ENCODE assay signal across 25 mouse cellular contexts in genomic region chr8:119616358-119616757, GRCm38 (mm10). TPM values are rescaled to one million over a fixed set of nuclear protein-coding genes. Genes with fewer than 3 reads are reported as not detected.
"Had no signal": no experiment of that assay in that cellular context is flagged by ENCODE, and none has a peak within 500 bp of the region (broad histone marks: within the 10 kb centered on the region; RNA-seq: fewer than 3 reads in every experiment).

No protein-coding gene starts in this region.

- H3K9ac ChIP-seq: kidney, embryonic 15.5 days; limb, embryonic 12.5 days; limb, embryonic 15.5 days; liver, embryonic 12.5 days; liver, embryonic 15.5 days; midbrain, embryonic 12.5 days had no signal

- H3K4me2 ChIP-seq: kidney, embryonic 15.5 days; limb, embryonic 12.5 days; limb, embryonic 15.5 days; liver, embryonic 12.5 days; liver, embryonic 15.5 days; midbrain, embryonic 12.5 days had no signal

- H3K9me3 ChIP-seq: kidney, embryonic 15.5 days; limb, embryonic 12.5 days; limb, embryonic 15.5 days; liver, embryonic 12.5 days; liver, embryonic 15.5 days; midbrain, embryonic 12.5 days had no signal

- H3K4me1 ChIP-seq: kidney, embryonic 15.5 days; limb, embryonic 12.5 days; limb, embryonic 15.5 days; liver, embryonic 12.5 days; liver, embryonic 15.5 days; midbrain, embryonic 12.5 days had no signal

- DNase-seq: kidney, adult 11 months; kidney, adult 8-10 months; kidney, postnatal 10 days; kidney, postnatal 4 days; left cerebral cortex, postnatal 4 days; lung, adult 2 months; lung, postnatal 14 days; lung, postnatal 4 days; thymus, postnatal 25 days had no signal

- H3K4me3 ChIP-seq: kidney, embryonic 15.5 days; limb, embryonic 12.5 days; limb, embryonic 15.5 days; liver, embryonic 12.5 days; liver, embryonic 15.5 days; midbrain, embryonic 12.5 days; myocyte had no signal

- ATAC-seq: liver, embryonic 12.5 days; midbrain, embryonic 16.5 days had no signal

- H3K36me3 ChIP-seq: kidney, embryonic 15.5 days; limb, embryonic 12.5 days; limb, embryonic 15.5 days; liver, embryonic 12.5 days; liver, embryonic 15.5 days; midbrain, embryonic 12.5 days had no signal

- H3K27ac ChIP-seq: kidney, embryonic 15.5 days; limb, embryonic 12.5 days; limb, embryonic 15.5 days; liver, embryonic 12.5 days; liver, embryonic 15.5 days; midbrain, embryonic 12.5 days had no signal

- H3K27me3 ChIP-seq: kidney, embryonic 15.5 days; limb, embryonic 15.5 days; midbrain, embryonic 12.5 days had no signal

RNA-seq across cellular contexts. Expression of gene Adad2, which starts 3.8 kb away (rescaled TPM):
- total RNA-seq: megakaryocyte progenitor cell, adult 5-6 weeks; megakaryocyte-erythroid progenitor cell, adult 5-6 weeks; monocyte, adult 5-6 weeks had no signal
- polyA plus RNA-seq: kidney, embryonic 15.5 days; liver, embryonic 12.5 days; liver, embryonic 15.5 days; lung, adult 2 months; lung, embryonic 16.5 days; myocyte; neural tube, embryonic 11.5 days; neural tube, embryonic 14.5 days; stomach, embryonic 14.5 days; thymus, postnatal 0 days had no signal

RNA-seq across cellular contexts. Expression of gene Kcng4, which starts 19.1 kb away (rescaled TPM):
- total RNA-seq: left cerebral cortex, postnatal 4 days; megakaryocyte progenitor cell, adult 5-6 weeks; megakaryocyte-erythroid progenitor cell, adult 5-6 weeks; monocyte, adult 5-6 weeks had no signal
- polyA plus RNA-seq: liver, embryonic 12.5 days; liver, embryonic 15.5 days; midbrain, embryonic 12.5 days; myocyte had no signal

RNA-seq across cellular contexts. Expression of gene Dnaaf1, which starts 41.3 kb away (rescaled TPM):
- total RNA-seq: monocyte, adult 5-6 weeks had no signal
- polyA plus RNA-seq: limb, embryonic 12.5 days; neural tube, embryonic 11.5 days had no signal
